ENCODE assay signal across 12 mouse cellular contexts in the genomic region with DNA sequence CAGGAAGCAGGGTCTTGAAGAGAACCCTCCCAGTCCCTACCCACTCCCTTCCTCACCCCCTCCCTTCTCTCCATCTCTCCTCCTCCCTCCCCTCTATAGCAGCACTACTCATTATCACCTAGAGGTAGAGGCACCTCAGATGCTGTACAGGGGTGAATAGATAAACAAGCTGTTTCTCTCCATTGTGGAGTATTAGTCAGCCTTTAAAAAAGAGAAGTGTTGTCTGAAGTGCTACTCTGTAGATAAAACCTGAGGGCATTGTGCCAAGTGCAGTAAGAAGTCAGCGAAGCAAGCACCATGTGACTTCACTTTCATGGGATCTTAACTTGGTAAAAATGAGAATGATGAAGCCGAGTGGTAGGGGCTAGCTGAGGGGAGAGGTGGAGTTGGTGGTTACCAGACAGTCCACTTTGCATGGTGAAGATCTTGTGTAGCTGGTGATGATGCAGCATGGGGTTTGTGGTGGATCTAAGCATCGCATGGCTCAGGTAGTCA. TPM values are rescaled to one million over a fixed set of nuclear protein-coding genes. Genes with fewer than 3 reads are reported as not detected.
DNase-seq lines count a peak whose midpoint lies in the region; ATAC-seq and TF ChIP-seq lines count a peak whose summit lies in the region.
"Had no signal": no experiment of that assay in that cellular context is flagged by ENCODE, and none has a peak within 500 bp of the region (broad histone marks: within the 10 kb centered on the region; RNA-seq: fewer than 3 reads in every experiment).

No protein-coding gene starts in this region.

- peak; percentile 44; the same call in 1 of the 2 replicates for TF ChIP-seq EP300 in lung, postnatal 0 days (IDR thresholded peaks at IDR 0.05)

- H3K4me2 ChIP-seq in lung, postnatal 0 days (replicated peaks; ENCODE audit: low read depth, low read length) = no peak overlapping the region
- H3K4me2 ChIP-seq: midbrain, embryonic 15.5 days had no signal

- peaks cover 26% of the 10 kb centered on the region for H3K4me1 ChIP-seq in lung, postnatal 0 days (ENCODE audit: insufficient read depth, low read depth, low read length)
- H3K4me1 ChIP-seq in brown adipose tissue, adult 24 weeks (ENCODE audit: control insufficient read depth, insufficient read depth, insufficient read length, low read length) = peaks cover 77% of the 10 kb centered on the region

- no peaks in the 10 kb centered on the region; the same call in 1 of the 2 replicates for H3K36me3 ChIP-seq in lung, postnatal 0 days (ENCODE audit: insufficient read depth, low read length)
- H3K36me3 ChIP-seq: midbrain, embryonic 15.5 days had no signal

- no peak overlapping the region for H3K4me3 ChIP-seq in lung, postnatal 0 days (ENCODE audit: low read depth, low read length)
- H3K4me3 ChIP-seq in brown adipose tissue, adult 24 weeks (ENCODE audit: insufficient read depth, low read depth, low read length) = no peak overlapping the region
- H3K4me3 ChIP-seq: limb, embryonic 10.5 days; midbrain, embryonic 15.5 days had no signal

- ATAC-seq in lung, postnatal 0 days = peak; percentile 11; the same call in 1 of the 2 replicates
- peak; percentile 78 for ATAC-seq in CD4-positive, CD25-positive, alpha-beta regulatory T cell, adult 4 months
- ATAC-seq in megakaryocyte-erythroid progenitor cell, adult 5-6 weeks (replicated peaks; ENCODE audit: low FRiP score, low TSS enrichment, poor library complexity, severe bottlenecking) = peak; percentile 68
- ATAC-seq: midbrain, embryonic 15.5 days had no signal

- no peaks in the 10 kb centered on the region for H3K9me3 ChIP-seq in lung, postnatal 0 days (ENCODE audit: low read length)
- H3K9me3 ChIP-seq: limb, embryonic 10.5 days; midbrain, embryonic 15.5 days had no signal

- H3K9ac ChIP-seq in lung, postnatal 0 days (replicated peaks; ENCODE audit: low read depth) = no peak overlapping the region
- H3K9ac ChIP-seq: midbrain, embryonic 15.5 days had no signal

- no peak overlapping the region for H3K27ac ChIP-seq in lung, postnatal 0 days (ENCODE audit: low read length)
- H3K27ac ChIP-seq in brown adipose tissue, adult 24 weeks (replicated peaks; ENCODE audit: low read depth, low read length) = peak overlapping the region; percentile 55
- H3K27ac ChIP-seq: limb, embryonic 10.5 days; midbrain, embryonic 15.5 days had no signal

- H3K27me3 ChIP-seq in lung, postnatal 0 days (replicated peaks; ENCODE audit: insufficient read depth, low read length) = no peaks in the 10 kb centered on the region
- H3K27me3 ChIP-seq: midbrain, embryonic 15.5 days had no signal

- WGBS in lung, postnatal 0 days = 54% methylated on average over 3 of the region's 3 CpGs

- no peak for TF ChIP-seq CTCF in lung, postnatal 0 days (IDR thresholded peaks at IDR 0.05)

- DNase-seq in lung, postnatal 0 days (ENCODE audit: low spot score) = peak; percentile 54
- DNase-seq in lung, postnatal 25 days (ENCODE audit: low spot score) = no peak
- DNase-seq in urinary bladder, postnatal 10 days (ENCODE audit: low spot score) = no peak
- DNase-seq in gastrocnemius, adult 8-10 months (ENCODE audit: low spot score in 2 of 2) = no peak
- no peak for DNase-seq in right cerebral cortex, adult 18-20 months
- DNase-seq: kidney, postnatal 36 days; right cerebral cortex, postnatal 14 days had no signal

RNA-seq across cellular contexts. Expression of a gene that starts 12.7 kb away (rescaled TPM):
- 10.6 and 11.4 TPM in 2 replicates for polyA plus RNA-seq in lung, postnatal 0 days (2015; fragmentation: Nextera tagmentation; extraction: Ambion mirVana)
- polyA plus RNA-seq in CD4-positive, CD25-positive, alpha-beta regulatory T cell, adult 4 months (2017; shearing (Covaris generic)) = 10 to 100 TPM; 28.7 to 35.9 TPM
- polyA plus RNA-seq in brown adipose tissue, adult 24 weeks (2012; ENCODE audit: insufficient read depth, insufficient read length, missing spikeins) = 19.1 and 24.3 TPM in 2 replicates
- total RNA-seq in megakaryocyte-erythroid progenitor cell, adult 5-6 weeks (2014; fragmentation: Nextera tagmentation) = 52.4 and 58.0 TPM in 2 replicates
- total RNA-seq in megakaryocyte-erythroid progenitor cell, adult 5-6 weeks (2017) = 30.6 and 41.4 TPM in 2 replicates
- 100 to 1,000 TPM; 152 to 187 (median 158) TPM for total RNA-seq in gastrocnemius, adult 8-10 months (2022)

Comparison
In these comparisons a context has a peak if more than half of its experiments do, and no peak if none do; other contexts are left out.
1. ATAC-seq: peak in every context shown above with its lines; median percentile 78 in CD4-positive, CD25-positive, alpha-beta regulatory T cell, adult 4 months; 68 in megakaryocyte-erythroid progenitor cell, adult 5-6 weeks; 11 in lung, postnatal 0 days.